Mouse (Mus musculus) megakaryocyte progenitor cell, adult 5-6 weeks (primary cell): ENCODE results near the gene Usp7. TPM values are rescaled to one million over a fixed set of nuclear protein-coding genes. Genes with fewer than 3 reads are reported as not detected.

ENCODE experiments used
- ATAC-seq: replicated peaks from 2 replicates; pipeline ENCODE4 v1.8.0; 2016; ENCODE audit warnings: mild to moderate bottlenecking, moderate TSS enrichment, inconsistent platforms; ENCODE audit not compliant: poor library complexity
- total RNA-seq, 2 experiments: library from RNA; stranded (forward) in 1 of 2; stranded (reverse) in 1 of 2; fragments of 157-497, 149-512 nt in 1 of 2; fragments of 200-1000 nt in 1 of 2; gene quantifications; 2 replicates each; pipeline versions ENCODE4 v1.2.3 to v1.2.4; 2015 to 2017

The Usp7 gene
- total RNA-seq, 2 experiments from 2014 or later: 135 to 167 TPM

- no peak for ATAC-seq
These were observed 63.9 kb downstream of the Usp7 start for GRCm38 (mm10) chr16:8728111-8728748.

GRCm38 (mm10) chr16:8725807-8726206 lies 66.3 kb downstream of the Usp7 start:
- 0 out of 2 replicates have a peak, but pooled peaks have one; percentile 23 for ATAC-seq

GRCm38 (mm10) chr16:8724031-8724430 lies 68.1 kb downstream of the Usp7 start:
- no peak for ATAC-seq

- no peak; the same call in 1 of the 2 replicates for ATAC-seq
These were observed 71.7 kb downstream of the Usp7 start for GRCm38 (mm10) chr16:8720447-8720846.

GRCm38 (mm10) chr16:8717744-8718143 lies 74.4 kb downstream of the Usp7 start:
- peak; percentile 58 for ATAC-seq

- no peak for ATAC-seq
These were observed 75.8 kb downstream of the Usp7 start for GRCm38 (mm10) chr16:8716300-8716699.

- no peak for ATAC-seq
These were observed 76.5 kb downstream of the Usp7 start for GRCm38 (mm10) chr16:8715513-8716080.

- no peak for ATAC-seq
These were observed 77.3 kb downstream of the Usp7 start for GRCm38 (mm10) chr16:8714851-8715250.

GRCm38 (mm10) chr16:8711998-8712397 lies 80.1 kb downstream of the Usp7 start:
- no peak for ATAC-seq

GRCm38 (mm10) chr16:8700586-8700985 lies 91.5 kb downstream of the Usp7 start:
- ATAC-seq: no peak

GRCm38 (mm10) chr16:8699556-8699955 lies 92.6 kb downstream of the Usp7 start:
- ATAC-seq: no peak

- ATAC-seq: no peak
These were observed 100.9 kb downstream of the Usp7 start for GRCm38 (mm10) chr16:8691206-8691605.

- no peak for ATAC-seq
These were observed 102.0 kb downstream of the Usp7 start for GRCm38 (mm10) chr16:8689979-8690656.

- no peak for ATAC-seq
These were observed 104.5 kb downstream of the Usp7 start for GRCm38 (mm10) chr16:8687559-8688112.

- ATAC-seq: peak; percentile 75
These were observed 105.1 kb downstream of the Usp7 start for GRCm38 (mm10) chr16:8686871-8687535.

- peak; percentile 79 for ATAC-seq
These were observed 105.8 kb downstream of the Usp7 start for GRCm38 (mm10) chr16:8686121-8686870.

- no peak for ATAC-seq
These were observed 107.0 kb downstream of the Usp7 start for GRCm38 (mm10) chr16:8685087-8685486.

- no peak for ATAC-seq
These were observed 111.6 kb downstream of the Usp7 start, which contains the start of gene Gm5767 for GRCm38 (mm10) chr16:8680470-8680869. TSS of gene Gm5767 (plus strand) at chr16:8680770.

- no peak for ATAC-seq
These were observed 112.3 kb downstream of the Usp7 start for GRCm38 (mm10) chr16:8679780-8680179.

- peak; percentile 52 for ATAC-seq
These were observed 113.4 kb downstream of the Usp7 start for GRCm38 (mm10) chr16:8678676-8679075.
